Mouse (Mus musculus): Measurements from ENCODE around the gene Mansc4. TPM values are rescaled to one million over a fixed set of nuclear protein-coding genes. Genes with fewer than 3 reads are reported as not detected.

Gene Mansc4
- polyA plus RNA-seq, 1 experiment from 2014 or later, result 2.0 TPM

DNA sequence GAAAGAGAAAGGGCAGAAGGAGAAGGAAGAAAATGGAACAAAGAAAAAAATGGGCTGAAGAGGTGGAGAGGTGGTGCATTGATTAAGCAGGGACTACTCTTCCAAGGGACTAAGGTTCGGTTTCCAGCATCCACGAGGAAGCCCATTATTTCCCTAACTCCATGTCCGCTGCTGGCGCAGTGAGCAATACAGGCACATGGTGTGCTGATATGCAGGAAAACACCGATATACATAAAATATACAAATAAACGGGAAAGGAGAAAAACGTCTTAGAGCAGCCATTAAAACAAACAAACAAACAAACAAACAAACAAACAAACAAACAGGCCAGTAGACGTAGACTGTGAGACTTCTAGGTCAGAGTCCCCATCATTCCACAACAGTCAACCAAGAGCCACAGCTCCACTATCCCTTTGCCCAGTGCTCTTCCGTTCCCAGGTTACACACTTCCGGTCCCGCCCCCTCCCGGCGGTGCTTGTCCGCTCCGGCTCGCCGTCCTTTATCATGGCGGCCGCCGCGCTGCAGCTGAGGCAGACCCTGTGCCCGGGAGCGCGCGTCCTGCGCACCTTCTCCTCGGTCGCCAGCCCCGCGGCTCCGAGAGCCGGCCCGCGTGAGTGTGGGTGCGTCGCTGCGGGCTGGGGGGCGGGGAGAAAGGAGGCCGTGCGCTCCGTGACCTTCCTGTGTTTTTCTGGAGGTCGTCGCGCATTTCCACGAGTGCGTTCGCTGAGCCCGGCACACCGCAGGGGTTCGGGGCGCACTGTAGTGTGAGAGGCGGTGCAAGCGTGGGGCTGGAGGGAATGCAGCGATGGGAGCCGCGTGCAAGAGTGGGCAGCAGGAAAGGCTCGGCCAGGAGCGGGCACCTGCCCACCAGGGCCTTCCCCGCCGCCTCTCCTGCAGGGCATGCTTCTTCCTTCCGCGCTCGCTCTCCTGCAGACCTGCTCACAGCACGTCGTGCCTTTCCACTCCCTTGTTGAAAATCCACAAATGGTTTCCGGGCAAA is 44.2 kb downstream of the Mansc4 start, which contains the start of gene Mrps35:
TSS of gene Mrps35 (plus strand) at position 474 of the 1,000 bp plus-strand sequence.
- Histone ChIP-seq H3K27ac (peak within 1 kb of the TSS; percentile 66), H3K9me3 (no peaks in the 10 kb centered on the region), H3K4me2 (replicated peaks) (peak within 1 kb of the TSS; percentile 66), H3K9ac (peak within 1 kb of the TSS; percentile 85), H3K27me3 (replicated peaks) (no peaks in the 10 kb centered on the region), H3K4me3 (replicated peaks) (peak within 1 kb of the TSS; percentile 71), H3K4me1 (replicated peaks) (peaks cover 8% of the 10 kb centered on the region), H3K36me3 (no peaks in the 10 kb centered on the region)
- WGBS, result 3% methylated on average over 66 of the region's 66 CpGs
- ATAC-seq, result peak; percentile 99

DNA sequence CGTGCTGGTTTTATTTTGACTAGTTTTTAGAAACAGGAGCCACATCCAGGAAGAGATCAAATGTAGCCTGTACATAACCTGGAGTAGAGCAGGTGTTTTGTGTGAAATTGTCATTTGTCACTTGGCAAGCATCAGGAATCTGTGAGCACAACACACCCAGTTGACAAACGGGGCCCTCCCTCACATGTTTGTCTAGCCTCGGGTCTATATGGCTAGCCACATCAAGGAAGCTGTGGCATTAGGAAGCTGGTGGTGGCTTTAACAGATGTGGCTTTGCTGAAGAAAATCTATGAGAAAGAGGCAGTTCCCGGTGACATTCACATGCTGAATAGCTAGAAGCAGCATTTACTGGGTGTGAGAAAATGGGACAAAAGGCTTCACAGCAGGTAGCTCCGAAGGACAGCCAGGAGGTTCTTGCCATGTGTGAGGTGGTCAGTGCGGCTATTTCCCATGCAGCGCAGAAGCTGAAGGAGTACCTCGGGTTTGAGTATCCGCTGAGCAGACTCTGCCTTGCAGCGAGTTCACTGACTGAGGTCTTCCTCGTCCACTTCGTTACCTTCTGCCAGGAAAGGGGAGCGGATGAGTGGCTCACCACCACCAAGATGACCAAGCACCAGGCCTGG is 54.4 kb downstream of the Mansc4 start, which contains the start of gene Rep15:
TSS of gene Rep15 (plus strand) at position 282 of the 623 bp plus-strand sequence.
- 55% methylated on average over 13 of the region's 13 CpGs for WGBS
- Histone ChIP-seq H3K36me3 (peaks cover 13% of the 10 kb centered on the region; the same call in 1 of the 2 replicates), H3K4me2 (replicated peaks) (no peak within 1 kb of the TSS), H3K27ac (no peak within 1 kb of the TSS), H3K9me3 (no peaks in the 10 kb centered on the region), H3K9ac (no peak within 1 kb of the TSS), H3K4me3 (replicated peaks) (no peak within 1 kb of the TSS), H3K4me1 (replicated peaks) (no peaks in the 10 kb centered on the region), H3K27me3 (replicated peaks) (no peaks in the 10 kb centered on the region)
- ATAC-seq, result no peak

DNA sequence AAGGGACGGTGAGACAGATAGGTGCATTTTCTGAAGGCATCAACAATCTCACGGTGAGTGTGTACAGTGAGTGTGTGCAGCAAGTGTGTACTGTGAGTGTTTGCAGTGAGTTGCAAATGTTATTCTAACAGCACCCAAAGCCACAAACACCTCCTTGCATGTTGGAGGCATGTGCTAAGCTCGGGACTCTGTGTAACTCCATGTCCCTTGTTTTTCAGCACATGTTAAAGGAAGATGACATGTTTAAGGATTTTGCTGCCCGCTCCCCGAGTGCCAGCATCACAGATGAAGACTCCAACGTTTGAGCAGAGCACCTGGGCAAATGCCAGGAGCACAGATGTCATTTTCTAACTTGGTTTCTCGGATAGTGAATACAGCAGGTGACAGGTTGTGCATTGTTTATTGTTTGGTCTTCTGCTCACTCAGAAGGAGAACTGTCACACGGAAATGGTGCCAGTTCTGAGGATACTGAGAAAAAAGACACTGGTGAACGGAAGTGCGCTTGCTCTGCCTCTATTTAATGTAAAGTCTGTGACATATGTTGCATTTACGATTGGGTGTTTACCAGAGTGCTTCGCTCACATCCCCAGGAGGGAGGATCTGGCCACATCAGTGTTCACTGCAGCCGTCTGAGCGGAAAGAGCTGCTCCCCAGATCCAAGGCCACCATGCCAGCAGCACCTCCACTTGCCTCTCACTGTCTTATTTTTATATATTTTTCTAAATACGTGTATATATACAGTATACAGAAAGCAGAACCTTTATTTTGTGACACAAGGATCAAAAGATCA is 56.5 kb downstream of the Mansc4 start:
- Histone ChIP-seq H3K9me3 (no peaks in the 10 kb centered on the region), H3K36me3 (peaks cover 24% of the 10 kb centered on the region), H3K4me1 (replicated peaks) (no peaks in the 10 kb centered on the region), H3K27me3 (replicated peaks) (no peaks in the 10 kb centered on the region), H3K4me2 (replicated peaks) (no peak overlapping the region), H3K9ac (no peak overlapping the region), H3K4me3 (replicated peaks) (no peak overlapping the region), H3K27ac (no peak overlapping the region)
- ATAC-seq, result no peak
- 87% methylated on average over 15 of the region's 15 CpGs for WGBS

DNA sequence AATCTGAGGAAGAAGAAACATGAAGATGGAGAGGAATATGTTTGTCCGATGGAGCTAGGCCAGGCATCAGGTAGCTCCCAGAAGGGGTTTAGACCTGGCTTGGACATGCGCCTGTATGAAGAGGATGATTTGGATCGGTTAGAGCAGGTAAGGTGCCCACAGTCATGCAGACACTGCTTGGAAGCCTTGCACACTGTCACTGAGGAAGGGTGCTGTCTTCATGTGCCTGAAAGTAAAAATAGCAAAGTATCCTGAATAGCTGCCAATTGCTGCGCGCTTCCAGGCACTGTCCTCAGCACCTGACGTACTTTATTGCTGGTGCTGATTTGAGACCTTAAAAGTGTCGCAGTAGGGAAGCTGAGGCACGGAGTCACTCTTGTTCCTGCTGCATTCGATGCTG is 57.2 kb downstream of the Mansc4 start:
- no peaks in the 10 kb centered on the region for H3K27me3 ChIP-seq (replicated peaks)
- H3K4me1 ChIP-seq (replicated peaks), result no peaks in the 10 kb centered on the region
- H3K9ac ChIP-seq, result no peak overlapping the region
- WGBS, result 91% methylated on average over 9 of the region's 9 CpGs
- ATAC-seq, result no peak
- H3K4me3 ChIP-seq (replicated peaks), result no peak overlapping the region
- H3K27ac ChIP-seq, result no peak overlapping the region
- H3K36me3 ChIP-seq, result peaks cover 24% of the 10 kb centered on the region
- H3K4me2 ChIP-seq (replicated peaks), result no peak overlapping the region
- no peaks in the 10 kb centered on the region for H3K9me3 ChIP-seq

DNA sequence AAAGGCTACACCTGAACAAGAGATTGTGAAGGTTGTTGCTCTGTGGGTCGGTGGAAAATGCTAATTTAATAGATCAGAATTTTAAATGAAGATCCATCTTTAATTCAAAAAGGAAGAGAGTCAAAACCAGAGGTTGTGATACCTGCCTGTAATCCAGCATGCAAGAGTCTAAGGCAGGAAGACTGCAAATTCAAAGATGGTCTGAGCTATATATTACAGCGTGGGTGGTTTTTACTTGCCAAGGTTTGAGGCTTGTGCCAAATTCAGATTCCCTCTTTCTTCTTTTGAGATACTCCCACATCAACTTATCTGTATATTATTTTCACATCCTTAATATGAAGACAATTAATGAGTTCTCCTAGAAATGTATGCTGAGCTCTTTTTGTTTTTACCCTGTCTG is 58.4 kb downstream of the Mansc4 start:
- H3K27ac ChIP-seq, result no peak overlapping the region
- no peak for ATAC-seq
- H3K36me3 ChIP-seq, result peaks cover 24% of the 10 kb centered on the region
- no peaks in the 10 kb centered on the region for H3K9me3 ChIP-seq
- no peak overlapping the region for H3K4me3 ChIP-seq (replicated peaks)
- H3K4me1 ChIP-seq (replicated peaks), result no peaks in the 10 kb centered on the region
- no peak overlapping the region for H3K4me2 ChIP-seq (replicated peaks)
- whole genome bisulfite sequencing, result 86% methylated on average over 2 of the region's 2 CpGs
- no peak overlapping the region for H3K9ac ChIP-seq
- no peaks in the 10 kb centered on the region for H3K27me3 ChIP-seq (replicated peaks)

Other genes starting within 250 kb of the Mansc4 start
- gene Smco2, start 236.9 kb downstream of the Mansc4 start, polyA plus RNA-seq (2015; fragmentation: Nextera tagmentation; extraction: Ambion mirVana), result not detected in 2 replicates
- gene Ppfibp1, start 198.5 kb downstream of the Mansc4 start, polyA plus RNA-seq (2015; fragmentation: Nextera tagmentation; extraction: Ambion mirVana), result 35.9 and 41.5 TPM in 2 replicates
- gene 1700034J05Rik, start 132.6 kb downstream of the Mansc4 start, polyA plus RNA-seq (2015; fragmentation: Nextera tagmentation; extraction: Ambion mirVana), result 0.10 and 0.21 TPM in 2 replicates
- 5.7 and 6.7 TPM in 2 replicates for gene Rep15, start 54.4 kb downstream of the Mansc4 start, polyA plus RNA-seq (2015; fragmentation: Nextera tagmentation; extraction: Ambion mirVana)
- gene Mrps35, start 44.3 kb downstream of the Mansc4 start, polyA plus RNA-seq (2015; fragmentation: Nextera tagmentation; extraction: Ambion mirVana), result 149 and 153 TPM in 2 replicates
- gene Klhl42, start 4.3 kb upstream of the Mansc4 start, polyA plus RNA-seq (2015; fragmentation: Nextera tagmentation; extraction: Ambion mirVana), result 7.3 and 7.6 TPM in 2 replicates
- gene Pthlh, start 177.2 kb upstream of the Mansc4 start, polyA plus RNA-seq (2015; fragmentation: Nextera tagmentation; extraction: Ambion mirVana), result 0.83 and 1.1 TPM in 2 replicates